Mouse (Mus musculus) MEL (cell line): ENCODE measurements at regions not wholly inside any gene's neighbourhood (a gene's known extent, or its start where the extent isn't known, plus 50 kb on each side); places are given as distances from the start of the nearest gene placed in this dataset.

Experiments used
- DNase-seq: peaks from one replicate; pipeline ENCODE4 v3.0.0; 2011; ENCODE audit warnings: low read depth, low spot score
- H3K27ac ChIP-seq: 2 replicates; pipeline ENCODE4 v1.5.1; 2012; ENCODE audit warnings: low read depth, mild to moderate bottlenecking, control low read depth, low read length, moderate library complexity; ENCODE audit not compliant: control insufficient read depth
- H3K27me3 ChIP-seq, 2 experiments: fragments of 150-350 bp in 1 of 2; sonication (generic) in 1 of 2; 2 replicates each; pipeline ENCODE4 v1.6.1; 2012; ENCODE audit warnings: low read length in 2 of 2, mild to moderate bottlenecking in 2 of 2, improper control_type of control experiment in 1 of 2, moderate library complexity in 1 of 2; ENCODE audit not compliant: insufficient read depth in 2 of 2, control insufficient read depth in 1 of 2
- H3K36me3 ChIP-seq, 2 experiments: 2 replicates each; pipeline ENCODE4 v1.6.1; 2012 to 2014; ENCODE audit warnings: low read length in 2 of 2, improper control_type of control experiment in 1 of 2, inconsistent platforms in 1 of 2, mild to moderate bottlenecking in 1 of 2; ENCODE audit not compliant: insufficient read depth in 2 of 2, control insufficient read depth in 1 of 2
- H3K4me1 ChIP-seq, 2 experiments: fragments of 150-350 bp in 1 of 2; sonication (generic) in 1 of 2; 2 replicates each; pipeline ENCODE4 v1.6.1; 2012; ENCODE audit warnings: low read length in 2 of 2, improper control_type of control experiment in 1 of 2, mild to moderate bottlenecking in 1 of 2; ENCODE audit not compliant: insufficient read depth in 2 of 2, control insufficient read depth in 1 of 2
- H3K4me3 ChIP-seq, 2 experiments: fragments of 150-350 bp in 1 of 2; sonication (generic) in 1 of 2; 2 replicates each; pipeline ENCODE4 v1.5.1; 2012; ENCODE audit warnings: low read depth in 2 of 2, low read length in 2 of 2, mild to moderate bottlenecking in 2 of 2, moderate library complexity in 2 of 2, control low read depth in 1 of 2, improper control_type of control experiment in 1 of 2; ENCODE audit not compliant: control insufficient read depth in 1 of 2, insufficient read depth in 1 of 2
- H3K79me2 ChIP-seq: 2 replicates; pipeline ENCODE4 v1.6.1; 2012; ENCODE audit warnings: mild to moderate bottlenecking, low read length, moderate library complexity; ENCODE audit not compliant: control insufficient read depth, poor library complexity, insufficient read depth
- H3K9ac ChIP-seq: 2 replicates; pipeline ENCODE4 v1.6.1; 2012; ENCODE audit warnings: low read depth, mild to moderate bottlenecking, control low read depth, low read length, moderate library complexity; ENCODE audit not compliant: control insufficient read depth, poor library complexity, severe bottlenecking
- H3K9me3 ChIP-seq: fragments of 150-350 bp; sonication (generic); replicated peaks from 2 replicates; pipeline ENCODE4 v1.6.1; 2012; ENCODE audit warnings: mild to moderate bottlenecking, low read length, improper control_type of control experiment, moderate library complexity; ENCODE audit not compliant: insufficient read depth
- BHLHE40 ChIP-seq: IDR thresholded peaks from 2 replicates; pipeline ENCODE4 v1.6.1; 2012; ENCODE audit warnings: low read depth, mild to moderate bottlenecking, inconsistent platforms, low read length, improper control_type of control experiment, borderline replicate concordance
- CHD2 ChIP-seq: IDR thresholded peaks from 2 replicates; pipeline ENCODE4 v1.6.1; 2011; ENCODE audit warnings: low read length, improper control_type of control experiment
- CTCF ChIP-seq, 3 experiments: IDR thresholded peaks in 2 of 3; conservative IDR thresholded peaks in 1 of 3; 2 replicates each; pipeline ENCODE4 v1.5.1; 2011 to 2012; ENCODE audit warnings: low read length in 3 of 3, low read depth in 2 of 3, mild to moderate bottlenecking in 2 of 3, improper control_type of control experiment in 1 of 3, inconsistent platforms in 1 of 3, mixed read lengths in 1 of 3, moderate library complexity in 1 of 3; ENCODE audit not compliant: control insufficient read depth in 1 of 3, insufficient read depth in 1 of 3, poor library complexity in 1 of 3, severe bottlenecking in 1 of 3
- ELF1 ChIP-seq: IDR thresholded peaks from 2 replicates; pipeline ENCODE4 v1.6.1; 2014; ENCODE audit warnings: low read depth, mild to moderate bottlenecking, inconsistent platforms, low read length, improper control_type of control experiment, moderate library complexity
- EP300 ChIP-seq, 2 experiments: IDR thresholded peaks; 2 replicates each; pipeline ENCODE4 v1.6.1; 2011; ENCODE audit warnings: improper control_type of control experiment in 2 of 2, low read length in 2 of 2, low read depth in 1 of 2, mild to moderate bottlenecking in 1 of 2
- ETS1 ChIP-seq: IDR thresholded peaks from 2 replicates; pipeline ENCODE4 v1.6.1; 2012; ENCODE audit warnings: low read depth, mild to moderate bottlenecking, inconsistent platforms, low read length, improper control_type of control experiment, moderate library complexity
- GABPA ChIP-seq: IDR thresholded peaks from 2 replicates; pipeline ENCODE4 v1.6.1; 2012; ENCODE audit warnings: low read depth, mild to moderate bottlenecking, inconsistent platforms, low read length, improper control_type of control experiment, moderate library complexity
- KAT2A ChIP-seq: conservative IDR thresholded peaks from 2 replicates; pipeline ENCODE4 v1.6.1; 2012; ENCODE audit warnings: low read depth, low read length, improper control_type of control experiment, inconsistent platforms
- MAFK ChIP-seq: IDR thresholded peaks from 2 replicates; pipeline ENCODE4 v1.6.1; 2011; ENCODE audit warnings: low read depth, mild to moderate bottlenecking, low read length, improper control_type of control experiment, borderline replicate concordance
- MAX ChIP-seq: IDR thresholded peaks from 2 replicates; pipeline ENCODE4 v1.6.1; 2011; ENCODE audit warnings: low read length, improper control_type of control experiment
- MAZ ChIP-seq: IDR thresholded peaks from 2 replicates; pipeline ENCODE4 v1.6.1; 2012; ENCODE audit warnings: low read depth, mild to moderate bottlenecking, inconsistent platforms, low read length, improper control_type of control experiment
- MXI1 ChIP-seq: IDR thresholded peaks from 2 replicates; pipeline ENCODE4 v1.6.1; 2011; ENCODE audit warnings: mild to moderate bottlenecking, low read depth, low read length, improper control_type of control experiment
- MYB ChIP-seq: IDR thresholded peaks from 2 replicates; pipeline ENCODE4 v1.6.1; 2011; ENCODE audit warnings: mild to moderate bottlenecking, low read depth, low read length, improper control_type of control experiment
- MYC ChIP-seq: IDR thresholded peaks from 2 replicates; pipeline ENCODE4 v1.6.1; 2011; ENCODE audit warnings: low read depth, mild to moderate bottlenecking, low read length, improper control_type of control experiment, moderate library complexity
- POLR2AphosphoS2 ChIP-seq: IDR thresholded peaks from 2 replicates; pipeline ENCODE4 v1.6.1; 2011; ENCODE audit warnings: low read length, improper control_type of control experiment
- POLR2AphosphoS5 ChIP-seq: IDR thresholded peaks from 2 replicates; pipeline ENCODE4 v1.6.1; 2012; ENCODE audit warnings: low read depth, borderline replicate concordance, mild to moderate bottlenecking, inconsistent platforms, low read length, moderate library complexity, mixed read lengths
- RAD21 ChIP-seq: IDR thresholded peaks from 2 replicates; pipeline ENCODE4 v1.6.1; 2011; ENCODE audit warnings: mild to moderate bottlenecking, low read depth, low read length, improper control_type of control experiment
- RCOR1 ChIP-seq: IDR thresholded peaks from 2 replicates; pipeline ENCODE4 v1.6.1; 2012; ENCODE audit warnings: low read depth, mild to moderate bottlenecking, inconsistent platforms, low read length, improper control_type of control experiment
- SMC3 ChIP-seq: IDR thresholded peaks from 2 replicates; pipeline ENCODE4 v1.6.1; 2011; ENCODE audit warnings: low read depth, low read length, improper control_type of control experiment
- TBP ChIP-seq: IDR thresholded peaks from 2 replicates; pipeline ENCODE4 v1.8.0; 2011; ENCODE audit warnings: low read depth, low read length, improper control_type of control experiment
- TCF12 ChIP-seq: IDR thresholded peaks from 2 replicates; pipeline ENCODE4 v1.6.1; 2014; ENCODE audit warnings: low read depth, mild to moderate bottlenecking, inconsistent platforms, low read length, improper control_type of control experiment, moderate library complexity
- USF1 ChIP-seq: IDR thresholded peaks from 2 replicates; pipeline ENCODE4 v1.6.1; 2014; ENCODE audit warnings: low read depth, mild to moderate bottlenecking, inconsistent platforms, low read length, improper control_type of control experiment, moderate library complexity
- USF2 ChIP-seq, 2 experiments: IDR thresholded peaks; 2 replicates each; pipeline ENCODE4 v1.6.1; 2011 to 2012; ENCODE audit warnings: improper control_type of control experiment in 2 of 2, low read length in 2 of 2, borderline replicate concordance in 1 of 2, inconsistent platforms in 1 of 2, low read depth in 1 of 2, mild to moderate bottlenecking in 1 of 2; ENCODE audit not compliant: insufficient read depth in 1 of 2
- ZMIZ1 ChIP-seq: IDR thresholded peaks from 2 replicates; pipeline ENCODE4 v1.6.1; 2012; ENCODE audit warnings: low read depth, mild to moderate bottlenecking, inconsistent platforms, low read length, improper control_type of control experiment, moderate library complexity
- ZNF384 ChIP-seq: IDR thresholded peaks from 2 replicates; pipeline ENCODE4 v1.6.1; 2012; ENCODE audit warnings: low read depth, mild to moderate bottlenecking, inconsistent platforms, low read length, improper control_type of control experiment

DNA sequence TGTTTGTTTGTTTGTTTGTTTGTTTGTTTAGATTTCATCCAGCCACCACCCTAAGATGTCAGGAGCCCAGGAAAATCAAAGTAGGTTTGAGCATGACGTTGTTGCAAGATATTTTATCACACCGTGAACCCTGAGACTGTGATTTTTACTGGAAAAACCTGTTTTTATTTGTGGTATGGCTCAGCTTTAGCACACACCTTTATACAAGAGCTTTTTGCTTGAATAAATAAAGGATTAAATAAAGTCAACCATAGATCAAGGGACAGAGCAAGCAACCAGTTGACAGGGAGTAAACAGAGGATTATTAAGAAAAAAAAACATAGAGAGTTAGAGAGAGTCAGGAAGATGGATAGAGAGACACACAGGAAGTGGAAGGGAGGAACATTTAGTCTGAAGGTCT is 82.2 kb upstream of the Zfp827 start:
- no peaks in the 10 kb centered on the region for H3K79me2 ChIP-seq
- no peaks in the 10 kb centered on the region for H3K27me3 ChIP-seq
- H3K9ac ChIP-seq: no peak overlapping the region
- H3K4me3 ChIP-seq: no peak overlapping the region
- DNase-seq: no peak
- TF ChIP-seq USF1: no peak
- no peak for TF ChIP-seq MYC
- no peak for TF ChIP-seq CHD2
- no peak for TF ChIP-seq MYB
- TF ChIP-seq RCOR1: no peak
- TF ChIP-seq RAD21: no peak
- TF ChIP-seq MAFK: no peak
- no peak for TF ChIP-seq SMC3
- TF ChIP-seq TCF12: no peak
- no peak for TF ChIP-seq ZNF384
- TF ChIP-seq KAT2A: no peak
- TF ChIP-seq MAZ: no peak
- no peaks in the 10 kb centered on the region for H3K9me3 ChIP-seq
- no peak overlapping the region for H3K27ac ChIP-seq
- H3K4me1 ChIP-seq: no peaks in the 10 kb centered on the region
- H3K36me3 ChIP-seq: no peaks in the 10 kb centered on the region

DNA sequence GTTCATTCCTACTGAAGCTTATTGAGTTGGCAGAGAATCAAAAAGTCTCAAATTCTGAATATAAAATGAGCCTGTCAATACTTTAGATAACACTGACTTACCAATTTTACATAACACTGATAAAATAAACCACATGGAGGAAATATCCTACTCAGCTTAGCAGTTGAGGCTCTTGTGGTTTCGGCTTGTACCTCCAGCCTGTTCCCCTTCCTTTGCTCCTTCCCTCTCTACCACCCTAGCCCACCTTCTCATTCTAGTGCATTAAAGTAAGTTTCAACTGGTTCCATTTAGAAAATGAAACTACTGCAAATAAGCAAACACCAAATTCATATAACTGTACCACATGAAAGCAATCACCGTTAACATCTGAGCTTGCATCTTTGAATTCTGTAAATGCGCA is 53.2 kb upstream of the Zfp827 start:
- DNase-seq: no peak
- Histone ChIP-seq H3K27me3 (no peaks in the 10 kb centered on the region), H3K36me3 (no peaks in the 10 kb centered on the region), H3K27ac (no peak overlapping the region), H3K4me1 (no peaks in the 10 kb centered on the region), H3K9ac (no peak overlapping the region), H3K79me2 (no peaks in the 10 kb centered on the region), H3K4me3 (no peak overlapping the region), H3K9me3 (no peaks in the 10 kb centered on the region)
- TF ChIP-seq BHLHE40 (no peak), ETS1 (no peak), MAFK (no peak), MXI1 (no peak), ELF1 (no peak), GABPA (no peak), TBP (no peak), POLR2AphosphoS2 (no peak), MAX (no peak), CTCF (IDR thresholded peaks at IDR 0.05 in 2 of 3, conservative IDR thresholded peaks at IDR 0.05 in 1 of 3; ENCODE audit: control insufficient read depth in 1 of 3, insufficient read depth in 1 of 3, low read depth in 2 of 3, low read length in 3 of 3, poor library complexity in 1 of 3, severe bottlenecking in 1 of 3) (no peak), CHD2 (no peak), ZMIZ1 (no peak), USF2 (IDR thresholded peaks at IDR 0.05; ENCODE audit: borderline replicate concordance in 1 of 2, insufficient read depth in 1 of 2, low read depth in 1 of 2, low read length in 2 of 2) (no peak), RAD21 (no peak), EP300 (IDR thresholded peaks at IDR 0.05; ENCODE audit: low read depth in 1 of 2, low read length in 2 of 2) (no peak), POLR2AphosphoS5 (no peak), TCF12 (no peak), RCOR1 (no peak)
